Mouse (Mus musculus) left cerebral cortex, adult 18-20 months (tissue): Measurements from ENCODE around the gene Pdgfc. TPM values are rescaled to one million over a fixed set of nuclear protein-coding genes. Genes with fewer than 3 reads are reported as not detected.

ENCODE experiments used
- DNase-seq, 2 experiments: peaks; one replicate each; pipeline ENCODE4 v3.0.0; 2021 to 2022; ENCODE audit warnings: low spot score in 2 of 2, mixed read lengths in 1 of 2
- total RNA-seq, 2 experiments: library from RNA; stranded (reverse); gene quantifications; 2 replicates each; pipeline ENCODE4 v1.2.3; 2021

Gene Pdgfc
- total RNA-seq, 2 experiments from 2014 or later = 6.7 to 7.8 TPM

DNA sequence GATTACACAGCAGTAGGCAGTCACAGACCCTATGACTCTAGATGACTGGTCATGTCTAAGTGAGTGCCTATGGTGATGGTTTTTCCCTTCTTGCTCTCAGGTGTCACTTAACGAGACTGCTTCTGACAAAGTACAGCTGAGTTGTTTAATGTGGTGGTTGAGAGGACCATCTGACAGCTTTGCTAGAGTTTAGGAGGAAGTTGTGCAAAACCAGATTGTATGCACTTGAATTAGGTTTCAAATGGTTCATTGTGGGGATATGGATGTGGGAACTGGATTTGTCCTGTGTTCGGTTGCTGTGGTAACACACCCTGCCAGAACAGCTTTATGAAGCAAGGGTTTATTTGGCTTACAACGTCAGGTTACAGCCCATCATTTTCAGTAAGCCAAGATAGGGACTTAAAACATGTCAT is 112.9 kb downstream of the Pdgfc start:
- DNase-seq = peak in 1 of 2 experiments; percentile 13

DNA sequence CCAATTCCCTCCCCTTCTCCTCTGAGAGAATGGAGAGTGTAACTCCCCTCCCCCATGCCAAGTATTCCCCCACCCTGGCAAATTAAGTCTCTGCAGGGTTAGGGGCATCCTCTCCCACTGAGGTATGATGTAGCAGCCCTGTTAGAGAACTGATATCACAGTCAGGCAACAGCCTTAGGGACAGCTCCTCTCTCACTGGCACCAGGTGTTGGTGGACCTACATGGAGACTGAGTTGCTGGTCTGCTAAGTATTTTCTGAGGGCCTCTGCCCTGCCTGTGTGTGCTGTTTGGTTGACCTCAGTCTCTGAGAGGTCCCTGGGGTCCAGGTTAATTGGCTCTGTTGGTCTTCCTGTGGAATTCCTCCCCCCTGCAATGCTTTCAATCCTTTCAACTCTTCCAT is 114.0 kb downstream of the Pdgfc start:
- DNase-seq = no peak

DNA sequence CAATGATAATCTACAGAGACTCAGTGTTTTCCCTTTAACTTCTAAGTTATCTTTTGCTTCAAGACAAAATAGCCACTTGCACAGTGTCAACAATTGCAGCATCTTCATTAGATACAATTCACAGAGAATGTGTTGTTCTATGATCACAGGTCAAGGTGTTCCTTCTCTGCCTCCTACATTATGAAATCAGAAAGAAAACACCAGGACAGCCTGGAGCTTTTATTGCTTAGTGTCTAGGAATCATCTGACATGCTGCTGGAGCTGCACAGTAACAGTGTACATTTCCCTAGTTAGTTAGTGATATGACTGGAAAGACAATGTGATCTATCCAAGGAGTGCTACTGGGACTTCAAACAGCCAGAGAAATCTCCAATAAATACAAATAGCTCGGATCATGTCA is 118.2 kb downstream of the Pdgfc start:
- no peak for DNase-seq

DNA sequence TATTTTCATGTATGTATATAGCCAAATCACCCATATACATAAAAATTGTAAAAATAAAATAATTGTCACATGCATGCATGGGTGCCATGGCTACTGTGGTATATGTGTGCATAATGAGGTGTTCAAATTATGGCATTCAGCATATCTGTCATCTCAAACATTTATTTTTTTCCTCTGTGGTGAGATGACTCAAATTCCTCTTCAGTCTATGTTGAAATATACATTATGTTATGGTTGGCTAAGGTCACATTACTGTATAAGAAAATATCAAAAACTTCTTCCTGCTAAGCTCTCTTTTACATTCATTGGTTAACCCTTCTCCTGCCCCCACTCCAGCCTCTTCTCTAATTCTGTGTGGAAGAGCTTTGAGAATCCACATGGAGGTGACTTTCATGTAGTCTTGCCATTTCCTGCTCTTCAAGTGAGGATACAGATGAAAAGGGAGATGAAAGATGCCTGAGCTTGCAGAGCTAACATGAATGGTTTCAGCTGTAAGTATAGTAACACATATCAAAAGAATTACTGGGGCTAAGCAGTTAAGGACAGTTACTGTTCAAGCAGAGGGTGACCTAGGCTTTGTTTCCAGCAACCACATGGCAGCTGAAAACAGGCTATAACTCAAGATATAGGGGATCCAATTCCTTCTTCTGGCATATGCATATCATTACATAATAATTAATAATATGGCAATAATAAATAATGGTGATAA is 124.4 kb downstream of the Pdgfc start:
- DNase-seq = no peak

DNA sequence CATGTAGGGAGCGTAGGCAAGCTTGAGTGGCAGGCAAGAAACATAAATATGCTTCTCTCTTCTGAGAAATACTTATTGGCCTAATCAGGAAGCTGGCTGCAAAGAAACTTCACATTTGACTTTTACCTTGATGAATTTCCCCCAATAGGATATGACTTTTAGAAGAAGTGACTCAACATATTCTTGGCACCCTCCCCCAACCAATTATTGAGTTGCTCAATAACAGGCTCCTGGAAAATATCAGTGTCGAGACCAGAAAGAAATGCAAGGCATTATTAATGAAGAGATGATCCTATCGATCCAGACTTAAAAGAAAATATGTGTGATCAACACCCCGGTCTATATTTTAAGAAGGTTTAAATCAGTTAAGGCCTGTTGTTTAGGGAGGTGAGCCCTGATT is 125.9 kb downstream of the Pdgfc start:
- no peak for DNase-seq

- no peak for DNase-seq
These were observed 127.9 kb downstream of the Pdgfc start for GRCm38 (mm10) chr3:81164091-81164490.

GRCm38 (mm10) chr3:81170073-81170809 is 134.0 kb downstream of the Pdgfc start:
- DNase-seq = no peak

DNA sequence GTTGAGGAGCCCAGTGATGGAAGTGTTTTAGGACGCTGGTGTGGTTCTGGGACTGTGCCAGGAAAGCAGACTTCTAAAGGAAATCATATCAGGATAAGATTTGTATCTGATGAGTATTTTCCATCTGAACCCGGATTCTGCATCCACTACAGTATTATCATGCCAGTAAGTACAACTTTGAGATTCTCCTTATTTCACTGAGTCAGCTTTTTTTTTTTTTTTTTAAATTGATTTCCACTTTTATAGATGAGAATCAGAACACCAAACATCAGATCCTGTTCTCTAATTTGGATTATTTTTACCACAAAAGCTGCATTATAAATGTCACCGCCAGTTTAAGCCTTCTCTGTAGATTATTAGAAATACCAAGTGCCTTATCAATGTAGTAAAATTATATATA is 138.6 kb downstream of the Pdgfc start:
- DNase-seq = no peak

DNA sequence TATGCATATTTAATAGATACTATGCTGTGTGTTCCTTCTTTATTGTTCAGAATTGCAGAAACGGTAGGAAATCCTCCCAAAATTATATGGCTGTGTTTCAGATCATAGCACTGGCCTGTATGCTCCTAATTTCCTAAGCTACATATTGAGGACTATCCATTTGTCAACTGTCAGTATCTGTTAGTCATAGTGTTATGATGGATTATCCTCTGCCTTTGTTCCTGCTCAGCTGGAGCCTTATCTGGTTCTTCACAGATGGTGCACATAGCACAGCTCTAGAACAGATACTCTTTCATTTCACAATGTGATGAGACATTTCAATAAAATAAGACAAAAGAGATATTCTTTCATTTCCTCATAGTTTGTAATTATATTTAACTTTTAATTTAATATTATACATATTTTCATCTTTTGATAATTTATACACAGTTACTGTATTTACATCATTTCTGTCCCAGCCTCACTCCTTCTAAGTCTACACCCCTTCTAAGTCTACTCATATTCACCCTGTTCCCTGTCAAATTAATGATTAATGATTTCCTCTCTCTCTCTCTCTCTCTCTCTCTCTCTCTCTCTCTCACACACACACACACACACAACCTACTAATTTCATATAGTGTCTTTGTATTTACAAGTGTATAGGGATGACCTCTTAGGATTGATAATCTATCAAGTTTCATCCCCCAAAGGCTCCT is 145.2 kb downstream of the Pdgfc start:
- no peak for DNase-seq

- no peak for DNase-seq
These were observed 160.7 kb downstream of the Pdgfc start for GRCm38 (mm10) chr3:81196937-81197336.

GRCm38 (mm10) chr3:81197644-81198043 is 161.4 kb downstream of the Pdgfc start:
- no peak for DNase-seq

GRCm38 (mm10) chr3:81200647-81201046 is 164.4 kb downstream of the Pdgfc start:
- DNase-seq = no peak

DNA sequence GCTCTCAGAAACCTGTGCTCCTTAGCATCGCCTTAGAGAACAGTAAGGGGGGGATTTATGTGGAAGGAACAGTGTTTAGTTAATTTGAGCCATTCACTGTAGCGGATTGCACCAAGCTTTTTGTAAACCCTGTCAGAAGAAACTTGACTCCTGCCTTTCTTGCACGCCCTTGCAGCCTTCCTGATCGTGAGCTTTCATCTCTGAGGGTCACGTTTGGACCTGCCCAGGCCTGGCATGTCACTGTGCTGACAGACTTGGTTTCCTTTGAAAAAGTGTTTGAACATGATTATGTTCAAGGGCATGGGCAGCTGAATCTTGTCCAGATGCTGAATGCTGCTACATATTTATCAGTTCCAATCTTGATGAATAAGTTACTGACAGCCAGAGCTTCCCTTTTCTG is 169.0 kb downstream of the Pdgfc start:
- DNase-seq = no peak

- no peak for DNase-seq
These were observed 172.0 kb downstream of the Pdgfc start for GRCm38 (mm10) chr3:81208246-81208645.

- no peak for DNase-seq
These were observed 174.9 kb downstream of the Pdgfc start for GRCm38 (mm10) chr3:81211147-81211546.

DNA sequence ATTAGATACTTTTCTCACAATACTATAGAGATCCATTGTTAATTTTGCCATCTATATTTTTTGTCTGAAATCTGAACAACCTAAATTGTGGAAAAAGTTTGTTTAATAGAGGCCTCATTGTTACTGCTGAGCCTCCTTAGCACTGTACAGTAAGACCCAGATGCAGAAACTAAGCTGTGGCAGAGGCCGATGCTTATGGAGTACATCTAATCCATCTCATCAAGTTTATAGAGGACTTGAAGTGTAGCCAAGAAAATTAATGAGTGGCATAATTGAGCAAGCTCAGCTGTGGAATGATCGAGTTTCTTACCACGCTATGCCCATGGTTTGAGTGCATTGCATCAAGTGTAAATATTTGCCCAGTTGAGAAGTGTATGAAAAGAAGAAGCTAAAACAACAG is 175.4 kb downstream of the Pdgfc start:
- no peak for DNase-seq

GRCm38 (mm10) chr3:81215547-81216118 is 179.4 kb downstream of the Pdgfc start:
- no peak for DNase-seq

- DNase-seq = no peak
These were observed 185.5 kb downstream of the Pdgfc start for GRCm38 (mm10) chr3:81221682-81222081.

DNA sequence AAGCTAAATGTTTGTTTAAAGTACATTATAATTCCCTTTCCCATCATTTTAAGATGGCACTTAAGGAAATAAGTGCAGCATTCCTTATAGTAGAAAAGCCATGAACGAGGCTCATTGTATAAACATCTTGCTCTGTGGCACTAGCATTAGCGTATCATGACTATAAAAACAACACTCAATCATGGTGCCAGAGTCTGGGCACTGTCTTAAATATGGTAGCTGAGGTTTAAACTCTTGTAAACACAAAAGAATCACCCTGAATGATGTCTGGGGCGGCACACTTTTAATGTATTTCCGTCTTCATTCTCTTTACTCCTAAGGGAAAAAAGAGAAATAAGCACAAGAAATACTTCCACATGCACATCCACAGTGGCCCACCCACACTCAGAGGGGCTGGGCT is 192.1 kb downstream of the Pdgfc start:
- no peak for DNase-seq

DNA sequence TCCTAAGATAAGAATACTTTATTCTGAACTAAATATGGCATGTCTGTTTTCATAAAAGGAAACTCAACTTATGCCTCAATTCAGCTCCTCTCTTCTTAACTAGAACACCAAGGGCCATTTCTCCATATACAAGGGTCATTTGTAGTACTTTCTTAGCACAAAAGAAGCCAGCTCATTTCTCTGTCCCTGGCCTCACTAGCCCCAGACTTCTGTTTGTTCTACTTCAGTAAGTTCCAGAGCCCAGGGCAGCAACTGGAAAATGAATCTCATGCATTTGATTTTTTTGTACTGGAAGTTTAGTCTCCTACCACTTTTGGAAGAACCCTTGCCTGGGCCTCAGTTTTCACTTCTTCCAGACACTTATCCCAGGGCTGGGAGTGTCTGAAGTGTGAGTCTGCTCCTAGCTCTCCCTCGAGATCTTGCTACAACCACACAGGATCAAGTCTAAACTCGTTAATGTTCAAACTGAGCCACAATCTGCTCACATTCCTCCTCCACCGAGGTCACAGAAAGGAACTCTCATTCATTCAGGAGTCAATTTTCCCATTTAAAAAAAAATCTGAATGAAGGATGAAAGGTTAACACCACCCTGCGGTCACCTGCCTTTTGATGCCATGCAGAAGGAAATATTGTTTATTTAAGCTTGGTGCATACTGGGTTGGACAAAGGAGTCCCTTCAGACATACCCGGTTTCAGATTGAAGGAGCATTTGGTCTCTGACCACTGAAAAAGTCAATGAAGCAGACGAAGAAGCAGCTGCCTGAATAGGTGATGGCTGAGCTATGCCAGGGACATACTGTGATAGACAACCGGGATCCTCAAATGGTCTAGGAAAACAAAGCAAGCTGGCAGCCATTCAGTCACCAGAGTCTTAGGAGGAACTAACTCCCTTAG is 206.7 kb downstream of the Pdgfc start:
- DNase-seq = no peak

- DNase-seq = no peak
These were observed 207.4 kb downstream of the Pdgfc start for GRCm38 (mm10) chr3:81243591-81243990.
